Mouse (Mus musculus) limb, embryonic 11.5 days (tissue): Measurements from ENCODE around the gene Szrd1. TPM values are rescaled to one million over a fixed set of nuclear protein-coding genes. Genes with fewer than 3 reads are reported as not detected.
"Not testable (repeated sequence)": the region's sequence is repeated elsewhere in the genome, so short reads cannot be mapped to it uniquely, and the experiment has no call there.

ENCODE experiments used
- ATAC-seq: fragments of 200-750 bp; cut with Nextera tagmentation; 2 replicates; pipeline ENCODE4 v1.8.0; 2017; ENCODE audit warnings: low read depth; ENCODE audit not compliant: insufficient number of reproducible peaks, low FRiP score, low TSS enrichment
- DNase-seq: peaks from one replicate; pipeline ENCODE4 v3.0.0-alpha.2; 2015; ENCODE audit warnings: low spot score
- H3K27ac ChIP-seq: fragments of 300-500 bp; sonication (generic); replicated peaks from 2 replicates; pipeline ENCODE4 v1.5.1; 2014; ENCODE audit warnings: low read depth, mild to moderate bottlenecking, low read length
- H3K27me3 ChIP-seq: fragments of 300-500 bp; sonication (generic); 2 replicates; pipeline ENCODE4 v1.6.1; 2014; ENCODE audit warnings: mild to moderate bottlenecking, low read length, mixed read lengths; ENCODE audit not compliant: control insufficient read depth, insufficient read depth
- H3K36me3 ChIP-seq: fragments of 300-500 bp; sonication (generic); 2 replicates; pipeline ENCODE4 v1.6.1; 2014; ENCODE audit warnings: mild to moderate bottlenecking, low read length, moderate library complexity, mixed read lengths; ENCODE audit not compliant: control insufficient read depth, insufficient read depth
- H3K4me1 ChIP-seq: fragments of 300-500 bp; sonication (generic); 2 replicates; pipeline ENCODE4 v1.6.1; 2014; ENCODE audit warnings: low read length, mixed read lengths; ENCODE audit not compliant: control insufficient read depth, insufficient read depth
- H3K4me2 ChIP-seq: fragments of 300-500 bp; sonication (generic); 2 replicates; pipeline ENCODE4 v1.6.1; 2014; ENCODE audit warnings: low read depth, mild to moderate bottlenecking, moderate library complexity; ENCODE audit not compliant: severe bottlenecking
- H3K4me3 ChIP-seq: fragments of 300-500 bp; sonication (generic); 2 replicates; pipeline ENCODE4 v1.5.1; 2014; ENCODE audit warnings: low read depth, low read length
- H3K9ac ChIP-seq: fragments of 300-500 bp; sonication (generic); 2 replicates; pipeline ENCODE4 v1.6.1; 2014; ENCODE audit warnings: mild to moderate bottlenecking, low read length
- H3K9me3 ChIP-seq: fragments of 300-500 bp; sonication (generic); 2 replicates; pipeline ENCODE4 v1.6.1; 2016; ENCODE audit warnings: low read length; ENCODE audit not compliant: control insufficient read depth
- WGBS: fragments of 180-500 bp; shearing (Covaris S2); extraction: QIAGEN DNeasy Blood & Tissue Kit; methylation state at CpG from one replicate; pipeline ENCODE4 v1.1.7; 2014; 5-methylcytosine and 5-hydroxymethylcytosine counted together
- polyA plus RNA-seq: library from polyadenylated mRNA; unstranded; fragments of >200 nt; fragmentation: Nextera tagmentation; extraction: Ambion mirVana; gene quantifications from 2 replicates; pipeline ENCODE4 v1.2.1, GENCODE M21; 2014

The Szrd1 gene
- polyA plus RNA-seq, 1 experiment from 2014 or later = 39.1 TPM

- DNase-seq (no peak), ATAC-seq (no peak)
- H3K36me3 ChIP-seq = no peaks in the 10 kb centered on the region
- 88% methylated on average over 2 of the region's 2 CpGs for WGBS
- H3K27ac ChIP-seq = no peak overlapping the region
- no peak overlapping the region for H3K9ac ChIP-seq
- no peaks in the 10 kb centered on the region for H3K9me3 ChIP-seq
- peaks cover 8% of the 10 kb centered on the region for H3K4me1 ChIP-seq
- H3K27me3 ChIP-seq = no peaks in the 10 kb centered on the region
- H3K4me2 ChIP-seq = no peak overlapping the region
- no peak overlapping the region for H3K4me3 ChIP-seq
These were observed 19.0 kb upstream of the Szrd1 start for GRCm38 (mm10) chr4:141158609-141159008.

- no peak for DNase-seq
- no peaks in the 10 kb centered on the region for H3K36me3 ChIP-seq
- no peak overlapping the region for H3K9ac ChIP-seq
- peaks cover 8% of the 10 kb centered on the region for H3K4me1 ChIP-seq
- no peak overlapping the region for H3K4me3 ChIP-seq
- no peak overlapping the region for H3K4me2 ChIP-seq
- H3K9me3 ChIP-seq = no peaks in the 10 kb centered on the region
- no peak for ATAC-seq
- H3K27ac ChIP-seq = no peak overlapping the region
- no peaks in the 10 kb centered on the region for H3K27me3 ChIP-seq
- 86% methylated on average over 4 of the region's 4 CpGs for WGBS
These were observed 17.9 kb upstream of the Szrd1 start for GRCm38 (mm10) chr4:141157485-141157884.

- Histone ChIP-seq H3K4me3 (peak overlapping the region; percentile 97; the same call in 1 of the 2 replicates), H3K36me3 (no peaks in the 10 kb centered on the region), H3K27me3 (no peaks in the 10 kb centered on the region), H3K9me3 (no peaks in the 10 kb centered on the region), H3K9ac (peak overlapping the region; percentile 94; the same call in 1 of the 2 replicates), H3K4me1 (peaks cover 9% of the 10 kb centered on the region), H3K27ac (no peak overlapping the region), H3K4me2 (peak overlapping the region; percentile 72)
- DNase-seq (no peak), ATAC-seq (no peak)
- 58% methylated on average over 7 of the region's 7 CpGs for WGBS
These were observed 9.5 kb upstream of the Szrd1 start for GRCm38 (mm10) chr4:141149116-141149515.

GRCm38 (mm10) chr4:141148009-141148801, 8.6 kb upstream of the Szrd1 start:
- Histone ChIP-seq H3K4me3 (peak overlapping the region; percentile 97), H3K9me3 (no peaks in the 10 kb centered on the region), H3K27ac (peak overlapping the region; percentile 70), H3K27me3 (no peaks in the 10 kb centered on the region), H3K36me3 (no peaks in the 10 kb centered on the region), H3K9ac (peak overlapping the region; percentile 94), H3K4me1 (peaks cover 9% of the 10 kb centered on the region), H3K4me2 (peak overlapping the region; percentile 72)
- ATAC-seq (peak; percentile 80), DNase-seq (peak; percentile 68)
- WGBS = under 1% methylated on average over 58 of the region's 66 CpGs

- 11% methylated on average over 51 of the region's 58 CpGs for WGBS
- no peaks in the 10 kb centered on the region for H3K27me3 ChIP-seq
These were observed 7.8 kb upstream of the Szrd1 start, which contains the start of gene Fbxo42 for GRCm38 (mm10) chr4:141147112-141148008. Gene Fbxo42 (plus strand): TSS chr4:141147913.

GRCm38 (mm10) chr4:141146491-141147033, 7.0 kb upstream of the Szrd1 start:
- Histone ChIP-seq H3K9ac (no peak overlapping the region), H3K4me2 (no peak overlapping the region), H3K27me3 (no peaks in the 10 kb centered on the region), H3K9me3 (no peaks in the 10 kb centered on the region), H3K4me3 (no peak overlapping the region), H3K36me3 (no peaks in the 10 kb centered on the region), H3K4me1 (peaks cover 9% of the 10 kb centered on the region), H3K27ac (no peak overlapping the region)
- no peak for DNase-seq
- no peak for ATAC-seq
- WGBS = 92% methylated on average over 6 of the region's 6 CpGs

More at GRCm38 (mm10) chr4:141147112-141148008, 7.8 kb upstream of the Szrd1 start, which contains the start of gene Fbxo42:
- peak within 1 kb of the TSS; percentile 72 for H3K4me2 ChIP-seq
- no peaks in the 10 kb centered on the region for H3K36me3 ChIP-seq
- peaks cover 9% of the 10 kb centered on the region for H3K4me1 ChIP-seq
- H3K4me3 ChIP-seq = peak within 1 kb of the TSS; percentile 97
- peak; percentile 95 for DNase-seq
- H3K27ac ChIP-seq = peak within 1 kb of the TSS; percentile 70
- peak within 1 kb of the TSS; percentile 94 for H3K9ac ChIP-seq
- H3K9me3 ChIP-seq = no peaks in the 10 kb centered on the region
- peak; percentile 75 for ATAC-seq

- H3K4me3 ChIP-seq, H3K9ac ChIP-seq, H3K9me3 ChIP-seq, ATAC-seq, H3K4me2 ChIP-seq, DNase-seq, H3K36me3 ChIP-seq, H3K27ac ChIP-seq, H3K27me3 ChIP-seq, H3K4me1 ChIP-seq: not testable (repeated sequence)
- 92% methylated on average over 9 of the region's 16 CpGs for WGBS
These were observed 5.5 kb upstream of the Szrd1 start for GRCm38 (mm10) chr4:141145124-141145523.

- Histone ChIP-seq H3K9ac (no peak overlapping the region), H3K9me3 (no peaks in the 10 kb centered on the region), H3K27ac (no peak overlapping the region), H3K36me3 (no peaks in the 10 kb centered on the region), H3K4me3 (no peak overlapping the region), H3K27me3 (no peaks in the 10 kb centered on the region), H3K4me1 (no peaks in the 10 kb centered on the region; the same call in 1 of the 2 replicates), H3K4me2 (no peak overlapping the region)
- WGBS = 29% methylated on average over 9 of the region's 9 CpGs
- DNase-seq (peak; percentile 82), ATAC-seq (no peak)
These were observed 2.8 kb upstream of the Szrd1 start for GRCm38 (mm10) chr4:141142285-141142811.
